Mouse (Mus musculus): ENCODE results near the gene Tmem220. TPM values are rescaled to one million over a fixed set of nuclear protein-coding genes. Genes with fewer than 3 reads are reported as not detected.

The Tmem220 gene
- polyA plus RNA-seq, 1 experiment from 2014 or later: 0.50 TPM

DNA sequence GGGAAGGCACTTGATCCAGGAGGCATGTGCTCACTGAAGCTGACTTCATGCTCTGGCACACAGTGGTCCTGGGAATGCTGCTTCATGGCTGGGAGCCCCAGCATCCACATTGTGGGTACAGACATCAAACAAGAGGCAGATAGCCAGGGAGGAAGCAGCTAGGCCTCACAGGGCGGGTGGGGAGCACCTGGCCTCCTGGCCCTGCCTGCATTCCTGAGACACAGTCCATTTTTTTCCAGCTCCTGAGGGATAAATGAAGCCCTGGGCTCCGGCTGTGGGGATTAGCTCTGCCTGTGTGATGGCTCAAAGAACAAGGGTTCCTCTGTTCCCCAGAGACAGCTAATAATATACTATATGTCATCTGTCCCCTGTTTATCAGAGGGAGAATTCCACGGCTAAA is 50.1 kb downstream of the Tmem220 start:
- Histone ChIP-seq H3K4me2 (ENCODE audit: low read length) (no peak overlapping the region), H3K27me3 (replicated peaks; ENCODE audit: control insufficient read depth, insufficient read depth, low read length) (no peaks in the 10 kb centered on the region), H3K9ac (ENCODE audit: low read depth, low read length) (no peak overlapping the region), H3K27ac (ENCODE audit: low read depth, low read length) (no peak overlapping the region), H3K36me3 (ENCODE audit: control insufficient read depth, insufficient read depth, low read length) (no peaks in the 10 kb centered on the region), H3K4me3 (ENCODE audit: low read length) (no peak overlapping the region), H3K9me3 (ENCODE audit: control insufficient read depth, low read length) (no peaks in the 10 kb centered on the region), H3K4me1 (ENCODE audit: control insufficient read depth, insufficient read depth, low read depth, low read length) (no peaks in the 10 kb centered on the region)
- no peak for ATAC-seq
- 36% methylated on average over 3 of the region's 3 CpGs for WGBS

DNA sequence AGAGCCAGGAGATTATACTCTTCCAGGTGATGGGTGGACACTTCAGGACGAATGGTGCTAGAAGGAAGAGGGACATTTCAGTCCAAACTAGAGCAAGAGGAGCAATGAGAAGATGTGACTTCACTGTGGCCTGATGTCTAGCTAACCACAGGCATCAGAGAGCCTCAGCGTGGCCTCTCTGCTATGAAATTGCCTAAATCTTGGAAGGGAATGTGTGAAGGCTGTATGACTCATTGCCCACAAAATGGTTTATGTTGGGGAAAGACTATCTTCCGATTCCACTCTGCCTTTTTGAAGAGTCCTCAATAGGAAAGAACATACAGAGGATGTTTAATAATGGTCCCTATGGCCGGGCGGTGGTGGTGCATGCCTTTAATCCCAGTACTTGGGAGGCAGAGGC is 51.8 kb downstream of the Tmem220 start:
- H3K4me2 ChIP-seq (ENCODE audit: low read length): no peak overlapping the region
- H3K4me1 ChIP-seq (ENCODE audit: control insufficient read depth, insufficient read depth, low read depth, low read length): no peaks in the 10 kb centered on the region
- 89% methylated on average over 5 of the region's 5 CpGs for WGBS
- no peak overlapping the region for H3K4me3 ChIP-seq (ENCODE audit: low read length)
- no peak overlapping the region for H3K27ac ChIP-seq (ENCODE audit: low read depth, low read length)
- H3K27me3 ChIP-seq (replicated peaks; ENCODE audit: control insufficient read depth, insufficient read depth, low read length): no peaks in the 10 kb centered on the region
- no peaks in the 10 kb centered on the region for H3K36me3 ChIP-seq (ENCODE audit: control insufficient read depth, insufficient read depth, low read length)
- no peak overlapping the region for H3K9ac ChIP-seq (ENCODE audit: low read depth, low read length)
- no peaks in the 10 kb centered on the region for H3K9me3 ChIP-seq (ENCODE audit: control insufficient read depth, low read length)
- no peak for ATAC-seq

GRCm38 (mm10) chr11:67077435-67077834 is 52.5 kb downstream of the Tmem220 start:
- no peak overlapping the region for H3K9ac ChIP-seq (ENCODE audit: low read depth, low read length)
- no peaks in the 10 kb centered on the region for H3K36me3 ChIP-seq (ENCODE audit: control insufficient read depth, insufficient read depth, low read length)
- ATAC-seq: no peak
- H3K27ac ChIP-seq (ENCODE audit: low read depth, low read length): no peak overlapping the region
- H3K9me3 ChIP-seq (ENCODE audit: control insufficient read depth, low read length): no peaks in the 10 kb centered on the region
- no peaks in the 10 kb centered on the region for H3K27me3 ChIP-seq (replicated peaks; ENCODE audit: control insufficient read depth, insufficient read depth, low read length)
- WGBS: 45% methylated on average over 3 of the region's 3 CpGs
- H3K4me3 ChIP-seq (ENCODE audit: low read length): no peak overlapping the region
- no peaks in the 10 kb centered on the region for H3K4me1 ChIP-seq (ENCODE audit: control insufficient read depth, insufficient read depth, low read depth, low read length)
- no peak overlapping the region for H3K4me2 ChIP-seq (ENCODE audit: low read length)

DNA sequence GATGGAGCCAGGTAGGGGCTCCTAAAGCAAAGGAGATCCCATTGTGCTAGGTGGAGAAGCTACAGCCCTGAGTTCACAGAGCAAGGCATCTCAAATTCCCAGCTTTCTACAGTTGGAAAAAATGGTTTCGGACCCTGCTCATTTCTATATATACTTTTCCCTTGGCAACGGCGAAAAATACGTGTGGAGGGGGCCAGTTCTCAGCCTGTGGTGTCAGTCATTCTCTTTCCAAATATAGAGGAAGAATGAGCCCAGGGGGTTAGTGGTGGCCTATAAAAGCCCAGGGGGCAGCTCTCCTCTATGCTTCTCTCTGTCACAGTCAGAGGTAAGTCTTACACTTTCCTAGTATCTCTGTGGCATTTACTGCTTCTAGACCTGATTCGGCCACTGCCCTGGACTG is 53.0 kb downstream of the Tmem220 start, which contains the start of gene Myh3:
Gene Myh3, plus strand, starts transcription at position 301 of the 400 bp plus-strand sequence.
- no peaks in the 10 kb centered on the region for H3K9me3 ChIP-seq (ENCODE audit: control insufficient read depth, low read length)
- H3K27ac ChIP-seq (ENCODE audit: low read depth, low read length): no peak within 1 kb of the TSS
- H3K27me3 ChIP-seq (replicated peaks; ENCODE audit: control insufficient read depth, insufficient read depth, low read length): no peaks in the 10 kb centered on the region
- H3K9ac ChIP-seq (ENCODE audit: low read depth, low read length): no peak within 1 kb of the TSS
- H3K4me1 ChIP-seq (ENCODE audit: control insufficient read depth, insufficient read depth, low read depth, low read length): no peaks in the 10 kb centered on the region
- H3K4me2 ChIP-seq (ENCODE audit: low read length): no peak within 1 kb of the TSS
- WGBS: 88% methylated on average over 5 of the region's 5 CpGs
- no peak within 1 kb of the TSS for H3K4me3 ChIP-seq (ENCODE audit: low read length)
- H3K36me3 ChIP-seq (ENCODE audit: control insufficient read depth, insufficient read depth, low read length): no peaks in the 10 kb centered on the region
- no peak for ATAC-seq

GRCm38 (mm10) chr11:67078888-67079287 is 53.9 kb downstream of the Tmem220 start:
- no peaks in the 10 kb centered on the region for H3K4me1 ChIP-seq (ENCODE audit: control insufficient read depth, insufficient read depth, low read depth, low read length)
- H3K9me3 ChIP-seq (ENCODE audit: control insufficient read depth, low read length): no peaks in the 10 kb centered on the region
- H3K27me3 ChIP-seq (replicated peaks; ENCODE audit: control insufficient read depth, insufficient read depth, low read length): no peaks in the 10 kb centered on the region
- H3K4me2 ChIP-seq (ENCODE audit: low read length): no peak overlapping the region
- ATAC-seq: no peak
- no peaks in the 10 kb centered on the region for H3K36me3 ChIP-seq (ENCODE audit: control insufficient read depth, insufficient read depth, low read length)
- H3K27ac ChIP-seq (ENCODE audit: low read depth, low read length): no peak overlapping the region
- 92% methylated on average over 6 of the region's 6 CpGs for WGBS
- H3K9ac ChIP-seq (ENCODE audit: low read depth, low read length): no peak overlapping the region
- no peak overlapping the region for H3K4me3 ChIP-seq (ENCODE audit: low read length)

GRCm38 (mm10) chr11:67079740-67080139 is 54.8 kb downstream of the Tmem220 start:
- no peaks in the 10 kb centered on the region for H3K4me1 ChIP-seq (ENCODE audit: control insufficient read depth, insufficient read depth, low read depth, low read length)
- H3K27ac ChIP-seq (ENCODE audit: low read depth, low read length): no peak overlapping the region
- no peaks in the 10 kb centered on the region for H3K9me3 ChIP-seq (ENCODE audit: control insufficient read depth, low read length)
- H3K4me2 ChIP-seq (ENCODE audit: low read length): peak overlapping the region; percentile 12; the same call in 1 of the 2 replicates
- H3K36me3 ChIP-seq (ENCODE audit: control insufficient read depth, insufficient read depth, low read length): no peaks in the 10 kb centered on the region
- H3K4me3 ChIP-seq (ENCODE audit: low read length): no peak overlapping the region
- peaks cover 2% of the 10 kb centered on the region; the same call in 1 of the 2 replicates for H3K27me3 ChIP-seq (replicated peaks; ENCODE audit: control insufficient read depth, insufficient read depth, low read length)
- WGBS: 50% methylated on average over 11 of the region's 11 CpGs
- H3K9ac ChIP-seq (ENCODE audit: low read depth, low read length): no peak overlapping the region
- ATAC-seq: 0 out of 2 replicates have a peak, but pooled peaks have one; percentile 45

- Histone ChIP-seq H3K27ac (ENCODE audit: low read depth, low read length) (no peak overlapping the region), H3K9ac (ENCODE audit: low read depth, low read length) (no peak overlapping the region), H3K9me3 (ENCODE audit: control insufficient read depth, low read length) (no peaks in the 10 kb centered on the region), H3K4me2 (ENCODE audit: low read length) (peak overlapping the region; percentile 12; the same call in 1 of the 2 replicates), H3K27me3 (replicated peaks; ENCODE audit: control insufficient read depth, insufficient read depth, low read length) (peaks cover 4% of the 10 kb centered on the region; the same call in 1 of the 2 replicates), H3K36me3 (ENCODE audit: control insufficient read depth, insufficient read depth, low read length) (no peaks in the 10 kb centered on the region), H3K4me1 (ENCODE audit: control insufficient read depth, insufficient read depth, low read depth, low read length) (no peaks in the 10 kb centered on the region), H3K4me3 (ENCODE audit: low read length) (no peak overlapping the region)
- WGBS: 5% methylated on average over 3 of the region's 3 CpGs
- peak; percentile 45; the same call in 1 of the 2 replicates for ATAC-seq
Measured at GRCm38 (mm10) chr11:67080168-67080567, 55.2 kb downstream of the Tmem220 start.

- H3K4me2 ChIP-seq (ENCODE audit: low read length): no peak overlapping the region
Measured at GRCm38 (mm10) chr11:67081125-67081649, 56.2 kb downstream of the Tmem220 start.

DNA sequence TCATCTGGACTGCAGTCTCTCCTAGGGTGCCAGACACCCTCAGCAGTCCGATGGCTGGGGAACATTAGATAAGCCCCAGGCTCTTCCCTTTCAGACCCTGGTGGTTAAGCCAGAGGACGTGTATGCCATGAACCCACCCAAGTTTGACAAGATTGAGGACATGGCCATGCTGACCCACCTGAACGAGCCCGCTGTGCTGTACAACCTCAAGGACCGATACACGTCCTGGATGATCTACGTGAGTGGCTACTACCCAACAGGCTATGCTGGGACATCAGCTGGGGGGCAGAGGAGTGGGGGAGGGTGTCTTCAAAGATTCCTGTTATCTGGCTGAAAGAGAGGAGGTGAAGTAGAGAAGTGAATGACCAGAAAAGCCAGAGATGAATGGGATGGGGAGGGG is 57.2 kb downstream of the Tmem220 start:
- no peak for ATAC-seq
- H3K4me2 ChIP-seq (ENCODE audit: low read length): no peak overlapping the region
- 87% methylated on average over 7 of the region's 7 CpGs for WGBS
- no peaks in the 10 kb centered on the region for H3K9me3 ChIP-seq (ENCODE audit: control insufficient read depth, low read length)
- no peaks in the 10 kb centered on the region for H3K4me1 ChIP-seq (ENCODE audit: control insufficient read depth, insufficient read depth, low read depth, low read length)
- no peak overlapping the region for H3K9ac ChIP-seq (ENCODE audit: low read depth, low read length)
- no peaks in the 10 kb centered on the region for H3K36me3 ChIP-seq (ENCODE audit: control insufficient read depth, insufficient read depth, low read length)
- H3K27me3 ChIP-seq (replicated peaks; ENCODE audit: control insufficient read depth, insufficient read depth, low read length): peaks cover 4% of the 10 kb centered on the region; the same call in 1 of the 2 replicates
- no peak overlapping the region for H3K27ac ChIP-seq (ENCODE audit: low read depth, low read length)
- no peak overlapping the region for H3K4me3 ChIP-seq (ENCODE audit: low read length)

More at GRCm38 (mm10) chr11:67081125-67081649, 56.2 kb downstream of the Tmem220 start:
- H3K9me3 ChIP-seq (ENCODE audit: control insufficient read depth, low read length): no peaks in the 10 kb centered on the region
- WGBS: 2% methylated on average over 10 of the region's 11 CpGs
- H3K27ac ChIP-seq (ENCODE audit: low read depth, low read length): no peak overlapping the region
- H3K27me3 ChIP-seq (replicated peaks; ENCODE audit: control insufficient read depth, insufficient read depth, low read length): peaks cover 4% of the 10 kb centered on the region; the same call in 1 of the 2 replicates
- no peaks in the 10 kb centered on the region for H3K36me3 ChIP-seq (ENCODE audit: control insufficient read depth, insufficient read depth, low read length)
- no peak overlapping the region for H3K9ac ChIP-seq (ENCODE audit: low read depth, low read length)
- ATAC-seq: 0 out of 2 replicates have a peak, but pooled peaks have one; percentile 28
- no peak overlapping the region for H3K4me3 ChIP-seq (ENCODE audit: low read length)
- no peaks in the 10 kb centered on the region for H3K4me1 ChIP-seq (ENCODE audit: control insufficient read depth, insufficient read depth, low read depth, low read length)
